8 mouse cellular contexts compared by ENCODE assay signal in genomic region chr16:64770521-64771430, GRCm38 (mm10). TPM values are rescaled to one million over a fixed set of nuclear protein-coding genes. Genes with fewer than 3 reads are reported as not detected.
DNase-seq lines count a peak whose midpoint lies in the region; ATAC-seq lines count a peak whose summit lies in the region.

TSS of gene 4930453N24Rik (minus strand) at chr16:64771161.

- H3K36me3 ChIP-seq in hindbrain, embryonic 16.5 days (ENCODE audit: control insufficient read depth, insufficient read depth, low read length) = 0 out of 2 replicates have a peak, but pooled peaks cover 2% of the 10 kb centered on the region
- peaks cover 8% of the 10 kb centered on the region; the same call in 1 of the 2 replicates for H3K36me3 ChIP-seq in macrophage (ENCODE audit: inconsistent target)

- DNase-seq in T-cell, adult 2 months (ENCODE audit: low spot score) = peak; percentile 80
- peak; percentile 86 to 87 for DNase-seq in cerebellum, postnatal 36 days
- peak; percentile 82 to 86 for DNase-seq in frontal cortex, postnatal 36 days (ENCODE audit: low spot score in 2 of 2)
- DNase-seq in left cerebral cortex, adult 18-20 months (ENCODE audit: low spot score in 2 of 2) = peak; percentile 80 to 86
- DNase-seq in right cerebral cortex, adult 18-20 months = peak; percentile 84
- peak; percentile 53 for DNase-seq in urinary bladder, postnatal 10 days (ENCODE audit: low spot score)

- peak within 1 kb of the TSS; percentile 93 for H3K9ac ChIP-seq in hindbrain, embryonic 16.5 days (ENCODE audit: low read depth, low read length)

- no peaks in the 10 kb centered on the region for H3K9me3 ChIP-seq in hindbrain, embryonic 16.5 days (ENCODE audit: control insufficient read depth, low read length)

- peak within 1 kb of the TSS; percentile 87 for H3K27ac ChIP-seq in hindbrain, embryonic 16.5 days (ENCODE audit: low read depth, low read length)
- H3K27ac ChIP-seq in macrophage = peak within 1 kb of the TSS; percentile 62

- peak within 1 kb of the TSS; percentile 63 for H3K4me2 ChIP-seq in hindbrain, embryonic 16.5 days (ENCODE audit: low read length)

- 2% methylated on average over 71 of the region's 72 CpGs for WGBS in hindbrain, embryonic 16.5 days
- WGBS in macrophage (ENCODE audit: missing documents) = 2% methylated on average over 69 of the region's 72 CpGs

- H3K27me3 ChIP-seq in hindbrain, embryonic 16.5 days (replicated peaks; ENCODE audit: control insufficient read depth, insufficient read depth, low read length) = no peaks in the 10 kb centered on the region

- H3K4me1 ChIP-seq in hindbrain, embryonic 16.5 days (ENCODE audit: control insufficient read depth, insufficient read depth, low read depth, low read length) = peaks cover 7% of the 10 kb centered on the region

- peak; percentile 98 for ATAC-seq in hindbrain, embryonic 16.5 days

- peak within 1 kb of the TSS; percentile 93 for H3K4me3 ChIP-seq in hindbrain, embryonic 16.5 days (ENCODE audit: low read length)
- H3K4me3 ChIP-seq in macrophage (ENCODE audit: inconsistent target) = peak within 1 kb of the TSS; percentile 58

- H3K79me2 ChIP-seq in macrophage (ENCODE audit: inconsistent target) = peaks cover 23% of the 10 kb centered on the region

RNA-seq across cellular contexts. Expression of gene 4930453N24Rik, which starts in this region (rescaled TPM):
- polyA plus RNA-seq in hindbrain, embryonic 16.5 days (2015; fragmentation: Nextera tagmentation; extraction: Ambion mirVana) = 14.0 and 14.8 TPM in 2 replicates
- 10 to 100 TPM; 22.7 to 24.8 TPM for total RNA-seq in left cerebral cortex, adult 18-20 months (2021)
- total RNA-seq in macrophage (2018; cell fraction: chromatin; rRNA removed) = 10 to 100 TPM in 13 of 26 experiments, 1 to 10 TPM in 13; 4.2 to 20.3 (median 10.0) TPM
- total RNA-seq in macrophage (2018; cell fraction: cytosol; rRNA removed) = 10 to 100 TPM; 15.6 to 37.9 (median 23.3) TPM
- 10 to 100 TPM in 21 of 26 experiments, 1 to 10 TPM in 5; 6.7 to 38.3 (median 17.1) TPM for total RNA-seq in macrophage (2018; cell fraction: nucleus; rRNA removed)
- polyA plus RNA-seq in macrophage (2018) = 11.1 to 13.5 TPM (median 11.5 TPM) in 3 replicates

Comparison
In these comparisons a context has a peak if more than half of its experiments do, and no peak if none do; other contexts are left out.
1. Peak in every context shown above with its lines: DNase-seq, ATAC-seq, H3K4me3 ChIP-seq and H3K27ac ChIP-seq.